19 mouse cellular contexts compared by ENCODE assay signal in the genomic region with DNA sequence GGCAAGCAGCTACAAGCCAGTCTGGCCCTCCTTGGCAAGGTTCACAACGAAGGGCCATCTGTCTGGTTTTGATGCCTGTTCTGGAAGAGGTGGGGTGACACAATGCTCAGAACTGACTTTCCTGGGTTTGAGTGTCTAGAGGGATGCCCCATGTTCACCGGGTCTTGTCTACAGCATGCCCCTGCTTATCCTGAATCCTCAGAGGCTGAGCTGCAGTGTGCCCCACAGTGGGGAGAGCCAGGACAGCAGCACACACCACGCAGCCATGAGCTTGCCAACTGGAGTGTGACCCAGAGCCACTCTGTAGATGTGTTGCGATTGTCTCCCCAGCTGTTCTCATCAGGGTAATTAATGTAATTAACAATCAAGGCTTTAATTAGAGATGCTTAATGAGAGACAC.
DNase-seq lines count a peak whose midpoint lies in the region; ATAC-seq lines count a peak whose summit lies in the region.
"Had no signal": no experiment of that assay in that cellular context is flagged by ENCODE, and none has a peak within 500 bp of the region (broad histone marks: within the 10 kb centered on the region; RNA-seq: fewer than 3 reads in every experiment).

No protein-coding gene starts in this region.

- 0 out of 2 replicates have a peak, but pooled peaks cover 2% of the 10 kb centered on the region for H3K4me1 ChIP-seq in forebrain, embryonic 14.5 days (ENCODE audit: control insufficient read depth, insufficient read depth, low read length)
- no peaks in the 10 kb centered on the region for H3K4me1 ChIP-seq in forebrain, embryonic 12.5 days
- peaks cover 29% of the 10 kb centered on the region for H3K4me1 ChIP-seq in embryonic facial prominence, embryonic 10.5 days
- H3K4me1 ChIP-seq: liver, embryonic 15.5 days had no signal

- no peak overlapping the region for H3K27ac ChIP-seq in forebrain, embryonic 14.5 days (ENCODE audit: low read depth, low read length)
- H3K27ac ChIP-seq in forebrain, embryonic 12.5 days: no peak overlapping the region
- peak overlapping the region; percentile 20; the same call in 1 of the 2 replicates for H3K27ac ChIP-seq in embryonic facial prominence, embryonic 10.5 days (replicated peaks)
- H3K27ac ChIP-seq: liver, embryonic 15.5 days; stomach, postnatal 0 days had no signal

- DNase-seq in forebrain, embryonic 14.5 days (ENCODE audit: low spot score): peak; percentile 56
- peak; percentile 5 for DNase-seq in layer of hippocampus, adult 9-11 months
- no peak for DNase-seq in layer of hippocampus, adult 8-10 months (ENCODE audit: low spot score in 2 of 2)
- DNase-seq in brain, adult 2 months (ENCODE audit: low read depth, low spot score): peak; percentile 23
- DNase-seq in embryonic facial prominence, embryonic 10.5 days (ENCODE audit: low spot score): no peak
- no peak for DNase-seq in gastrocnemius, postnatal 25 days
- DNase-seq: cerebellum, adult 11 months; gastrocnemius, postnatal 36 days; kidney, adult 2 months; kidney, postnatal 36 days; midbrain, embryonic 14.5 days; right cerebral cortex, postnatal 25 days; thymus, postnatal 14 days had no signal

- 47% methylated on average over 4 of the region's 4 CpGs for WGBS in forebrain, embryonic 14.5 days
- 63% methylated on average over 4 of the region's 4 CpGs for WGBS in forebrain, embryonic 12.5 days
- WGBS in embryonic facial prominence, embryonic 10.5 days: 68% methylated on average over 4 of the region's 4 CpGs

- H3K9ac ChIP-seq in forebrain, embryonic 14.5 days (ENCODE audit: low read length): no peak overlapping the region
- no peak overlapping the region for H3K9ac ChIP-seq in forebrain, embryonic 12.5 days
- H3K9ac ChIP-seq: liver, embryonic 15.5 days had no signal

- H3K27me3 ChIP-seq in forebrain, embryonic 14.5 days (replicated peaks; ENCODE audit: control insufficient read depth, insufficient read depth, low read length): no peaks in the 10 kb centered on the region
- H3K27me3 ChIP-seq in forebrain, embryonic 12.5 days: no peaks in the 10 kb centered on the region
- no peaks in the 10 kb centered on the region for H3K27me3 ChIP-seq in embryonic facial prominence, embryonic 10.5 days (replicated peaks; ENCODE audit: low read depth, poor library complexity, severe bottlenecking)
- H3K27me3 ChIP-seq: liver, embryonic 15.5 days; Patski had no signal

- H3K36me3 ChIP-seq in forebrain, embryonic 14.5 days (ENCODE audit: control insufficient read depth, insufficient read depth, low read length): no peaks in the 10 kb centered on the region
- no peaks in the 10 kb centered on the region for H3K36me3 ChIP-seq in forebrain, embryonic 12.5 days (replicated peaks)
- H3K36me3 ChIP-seq in embryonic facial prominence, embryonic 10.5 days (replicated peaks): no peaks in the 10 kb centered on the region
- H3K36me3 ChIP-seq: liver, embryonic 15.5 days had no signal

- H3K4me2 ChIP-seq in forebrain, embryonic 14.5 days (ENCODE audit: low read length): no peak overlapping the region
- no peak overlapping the region for H3K4me2 ChIP-seq in forebrain, embryonic 12.5 days
- H3K4me2 ChIP-seq: liver, embryonic 15.5 days had no signal

- peak; percentile 85 for ATAC-seq in forebrain, embryonic 14.5 days
- ATAC-seq in forebrain, embryonic 12.5 days (ENCODE audit: low FRiP score): no peak; the same call in 1 of the 2 replicates
- ATAC-seq: activated CD4-positive, CD25-positive, alpha-beta regulatory T cell, adult 4 months; lung, postnatal 0 days; Patski had no signal

- no peak overlapping the region for H3K4me3 ChIP-seq in forebrain, embryonic 14.5 days (ENCODE audit: low read depth, low read length)
- H3K4me3 ChIP-seq in forebrain, embryonic 12.5 days (replicated peaks): no peak overlapping the region
- no peak overlapping the region for H3K4me3 ChIP-seq in embryonic facial prominence, embryonic 10.5 days
- H3K4me3 ChIP-seq: liver, embryonic 15.5 days had no signal

- H3K9me3 ChIP-seq in forebrain, embryonic 14.5 days (replicated peaks; ENCODE audit: control insufficient read depth, low read length): no peaks in the 10 kb centered on the region
- no peaks in the 10 kb centered on the region for H3K9me3 ChIP-seq in forebrain, embryonic 12.5 days
- no peaks in the 10 kb centered on the region for H3K9me3 ChIP-seq in embryonic facial prominence, embryonic 10.5 days
- H3K9me3 ChIP-seq: liver, embryonic 15.5 days had no signal

Comparison
In these comparisons a context has a peak if more than half of its experiments do, and no peak if none do; other contexts are left out.
1. DNase-seq: peak in forebrain, embryonic 14.5 days (single experiment), layer of hippocampus, adult 9-11 months (single experiment) and brain, adult 2 months (single experiment); none in layer of hippocampus, adult 8-10 months (0 of 2), embryonic facial prominence, embryonic 10.5 days (single experiment) and gastrocnemius, postnatal 25 days (single experiment).